Mouse (Mus musculus): ENCODE data around the gene Ttc4. TPM values are rescaled to one million over a fixed set of nuclear protein-coding genes. Genes with fewer than 3 reads are reported as not detected.

Ttc4 gene
- polyA plus RNA-seq, 1 experiment = 60.6 TPM

DNA sequence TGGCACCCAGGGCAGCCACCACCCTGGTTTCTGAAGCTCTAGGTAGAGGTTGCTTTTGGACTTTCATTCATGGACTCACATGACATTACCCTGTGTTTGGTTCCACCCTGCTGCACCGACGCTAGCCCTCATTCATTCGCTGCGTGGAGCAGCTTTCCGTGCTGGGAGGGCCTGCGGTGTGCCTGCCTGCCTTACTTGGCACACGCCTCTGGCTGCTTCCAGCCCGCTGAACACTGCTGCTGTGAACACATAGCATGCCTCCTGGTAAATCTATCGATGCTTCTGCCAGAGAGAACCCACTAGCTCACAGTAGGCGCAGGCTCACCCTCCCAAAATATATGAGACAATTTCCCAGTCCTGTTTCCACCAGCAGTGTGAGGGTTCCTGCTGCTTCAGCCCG, 25.7 kb upstream of the Ttc4 start:
- Histone ChIP-seq H3K4me1 (ENCODE audit: control insufficient read depth, insufficient read depth, low read length) (peaks cover 4% of the 10 kb centered on the region), H3K9ac (ENCODE audit: low read depth, poor library complexity, severe bottlenecking) (no peak overlapping the region), H3K4me3 (ENCODE audit: low read depth, low read length) (no peak overlapping the region), H3K36me3 (ENCODE audit: control insufficient read depth, insufficient read depth, low read length, poor library complexity, severe bottlenecking) (no peaks in the 10 kb centered on the region), H3K27ac (ENCODE audit: insufficient read depth, low read length) (no peak overlapping the region), H3K27me3 (ENCODE audit: control insufficient read depth, insufficient read depth, low read length, poor library complexity, severe bottlenecking) (no peaks in the 10 kb centered on the region), H3K9me3 (replicated peaks; ENCODE audit: control insufficient read depth, insufficient read depth, low read length, poor library complexity, severe bottlenecking) (no peaks in the 10 kb centered on the region)
- TF ChIP-seq EP300 (IDR thresholded peaks at IDR 0.05; ENCODE audit: insufficient read depth, low read depth, low read length) = no peak
- TF ChIP-seq CTCF (IDR thresholded peaks at IDR 0.05; ENCODE audit: low read depth, low read length) = no peak
- TF ChIP-seq POLR2A (IDR thresholded peaks at IDR 0.05; ENCODE audit: insufficient read depth, low read length) = no peak

DNA sequence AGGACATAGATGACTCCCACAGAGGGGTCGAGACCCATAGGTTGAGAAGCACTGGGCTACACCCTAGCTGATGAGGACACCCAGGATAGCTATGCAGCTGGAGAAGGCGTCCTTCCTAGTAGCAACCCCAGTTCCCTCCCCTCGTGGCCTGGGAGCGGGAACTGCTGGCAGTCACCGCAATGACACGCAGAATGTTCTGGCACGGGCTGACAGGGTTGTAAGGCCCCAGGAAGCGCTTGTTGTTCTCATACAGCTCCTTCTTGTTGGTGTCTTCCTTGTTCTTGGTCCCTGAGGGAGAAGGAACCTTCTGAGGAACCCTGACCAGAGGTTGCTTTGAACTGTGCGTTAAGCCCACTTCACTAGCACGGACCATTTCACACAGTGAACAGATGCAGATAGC, 25.2 kb upstream of the Ttc4 start:
- TF ChIP-seq CTCF (IDR thresholded peaks at IDR 0.05; ENCODE audit: low read depth, low read length) (no peak), POLR2A (IDR thresholded peaks at IDR 0.05; ENCODE audit: insufficient read depth, low read length) (no peak), EP300 (IDR thresholded peaks at IDR 0.05; ENCODE audit: insufficient read depth, low read depth, low read length) (no peak)
- Histone ChIP-seq H3K4me1 (ENCODE audit: control insufficient read depth, insufficient read depth, low read length) (peaks cover 4% of the 10 kb centered on the region), H3K27ac (ENCODE audit: insufficient read depth, low read length) (no peak overlapping the region)

DNA sequence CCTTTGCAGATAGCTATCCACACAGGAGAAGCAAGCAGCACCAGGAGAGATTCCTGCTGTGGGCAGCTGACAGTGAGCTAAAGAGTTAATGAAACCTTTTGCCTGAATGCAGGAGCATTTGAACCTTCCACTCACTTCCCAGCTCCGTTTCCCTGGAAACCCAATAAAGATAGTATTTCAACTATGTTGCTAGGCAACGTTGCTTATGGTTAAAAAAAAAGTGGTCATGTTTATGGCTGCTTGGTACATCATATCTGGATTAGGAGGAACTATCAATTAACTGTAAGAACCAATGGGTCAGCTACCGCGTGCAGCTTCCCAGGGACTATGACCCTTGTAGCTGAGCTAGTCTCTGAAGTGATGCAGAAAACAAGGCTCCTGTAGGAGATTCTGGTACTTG, 22.1 kb upstream of the Ttc4 start:
- H3K36me3 ChIP-seq (ENCODE audit: control insufficient read depth, insufficient read depth, low read length, poor library complexity, severe bottlenecking) = no peaks in the 10 kb centered on the region
- no peak overlapping the region for H3K4me3 ChIP-seq (ENCODE audit: low read depth, low read length)
- no peak overlapping the region for H3K27ac ChIP-seq (ENCODE audit: insufficient read depth, low read length)
- no peak for TF ChIP-seq EP300 (IDR thresholded peaks at IDR 0.05; ENCODE audit: insufficient read depth, low read depth, low read length)
- H3K9ac ChIP-seq (ENCODE audit: low read depth, poor library complexity, severe bottlenecking) = no peak overlapping the region
- no peaks in the 10 kb centered on the region for H3K27me3 ChIP-seq (ENCODE audit: control insufficient read depth, insufficient read depth, low read length, poor library complexity, severe bottlenecking)
- H3K4me1 ChIP-seq (ENCODE audit: control insufficient read depth, insufficient read depth, low read length) = peaks cover 2% of the 10 kb centered on the region
- no peaks in the 10 kb centered on the region for H3K9me3 ChIP-seq (replicated peaks; ENCODE audit: control insufficient read depth, insufficient read depth, low read length, poor library complexity, severe bottlenecking)

More for the DNA sequence above, 25.2 kb upstream of the Ttc4 start:
- Histone ChIP-seq H3K4me3 (ENCODE audit: low read depth, low read length) (no peak overlapping the region), H3K27me3 (ENCODE audit: control insufficient read depth, insufficient read depth, low read length, poor library complexity, severe bottlenecking) (no peaks in the 10 kb centered on the region), H3K36me3 (ENCODE audit: control insufficient read depth, insufficient read depth, low read length, poor library complexity, severe bottlenecking) (no peaks in the 10 kb centered on the region), H3K9ac (ENCODE audit: low read depth, poor library complexity, severe bottlenecking) (no peak overlapping the region), H3K9me3 (replicated peaks; ENCODE audit: control insufficient read depth, insufficient read depth, low read length, poor library complexity, severe bottlenecking) (no peaks in the 10 kb centered on the region)

DNA sequence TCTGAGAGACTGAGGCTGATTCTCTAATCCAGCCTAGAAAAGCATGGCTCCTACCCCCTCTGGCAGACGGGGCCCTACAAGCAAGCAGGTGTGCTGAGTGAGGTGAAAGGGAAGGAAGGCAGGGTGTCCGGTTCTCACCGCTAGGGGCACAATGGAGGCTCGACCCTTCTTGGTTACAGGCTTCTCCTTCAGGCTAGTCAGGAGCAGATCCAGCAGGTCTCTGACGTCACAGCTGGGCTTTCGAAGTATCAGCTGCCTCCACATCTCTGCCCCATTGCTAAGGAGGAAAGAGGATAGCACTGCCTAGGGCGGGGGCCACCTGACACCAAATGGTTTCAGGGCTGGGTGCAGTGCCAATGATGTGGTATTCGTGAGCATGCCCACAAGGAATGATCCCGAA, 21.2 kb upstream of the Ttc4 start:
- Histone ChIP-seq H3K4me3 (ENCODE audit: low read depth, low read length) (no peak overlapping the region), H3K27ac (ENCODE audit: insufficient read depth, low read length) (no peak overlapping the region), H3K4me1 (ENCODE audit: control insufficient read depth, insufficient read depth, low read length) (peaks cover 2% of the 10 kb centered on the region), H3K9me3 (replicated peaks; ENCODE audit: control insufficient read depth, insufficient read depth, low read length, poor library complexity, severe bottlenecking) (no peaks in the 10 kb centered on the region), H3K9ac (ENCODE audit: low read depth, poor library complexity, severe bottlenecking) (no peak overlapping the region), H3K27me3 (ENCODE audit: control insufficient read depth, insufficient read depth, low read length, poor library complexity, severe bottlenecking) (no peaks in the 10 kb centered on the region), H3K36me3 (ENCODE audit: control insufficient read depth, insufficient read depth, low read length, poor library complexity, severe bottlenecking) (no peaks in the 10 kb centered on the region)
- peak; percentile 53; the same call in 1 of the 2 replicates for TF ChIP-seq EP300 (IDR thresholded peaks at IDR 0.05; ENCODE audit: insufficient read depth, low read depth, low read length)
- no peak for TF ChIP-seq POLR2A (IDR thresholded peaks at IDR 0.05; ENCODE audit: insufficient read depth, low read length)
- TF ChIP-seq CTCF (IDR thresholded peaks at IDR 0.05; ENCODE audit: low read depth, low read length) = peak; percentile 68

- no peak overlapping the region for H3K27ac ChIP-seq (ENCODE audit: insufficient read depth, low read length)
- H3K9me3 ChIP-seq (replicated peaks; ENCODE audit: control insufficient read depth, insufficient read depth, low read length, poor library complexity, severe bottlenecking) = no peaks in the 10 kb centered on the region
- H3K9ac ChIP-seq (ENCODE audit: low read depth, poor library complexity, severe bottlenecking) = no peak overlapping the region
- no peaks in the 10 kb centered on the region for H3K4me1 ChIP-seq (ENCODE audit: control insufficient read depth, insufficient read depth, low read length)
- no peaks in the 10 kb centered on the region for H3K36me3 ChIP-seq (ENCODE audit: control insufficient read depth, insufficient read depth, low read length, poor library complexity, severe bottlenecking)
- TF ChIP-seq CTCF (IDR thresholded peaks at IDR 0.05; ENCODE audit: low read depth, low read length) (no peak), EP300 (IDR thresholded peaks at IDR 0.05; ENCODE audit: insufficient read depth, low read depth, low read length) (no peak), POLR2A (IDR thresholded peaks at IDR 0.05; ENCODE audit: insufficient read depth, low read length) (no peak)
- no peaks in the 10 kb centered on the region for H3K27me3 ChIP-seq (ENCODE audit: control insufficient read depth, insufficient read depth, low read length, poor library complexity, severe bottlenecking)
- H3K4me3 ChIP-seq (ENCODE audit: low read depth, low read length) = no peak overlapping the region
Measured at GRCm38 (mm10) chr4:106693841-106694430, 15.2 kb upstream of the Ttc4 start.

DNA sequence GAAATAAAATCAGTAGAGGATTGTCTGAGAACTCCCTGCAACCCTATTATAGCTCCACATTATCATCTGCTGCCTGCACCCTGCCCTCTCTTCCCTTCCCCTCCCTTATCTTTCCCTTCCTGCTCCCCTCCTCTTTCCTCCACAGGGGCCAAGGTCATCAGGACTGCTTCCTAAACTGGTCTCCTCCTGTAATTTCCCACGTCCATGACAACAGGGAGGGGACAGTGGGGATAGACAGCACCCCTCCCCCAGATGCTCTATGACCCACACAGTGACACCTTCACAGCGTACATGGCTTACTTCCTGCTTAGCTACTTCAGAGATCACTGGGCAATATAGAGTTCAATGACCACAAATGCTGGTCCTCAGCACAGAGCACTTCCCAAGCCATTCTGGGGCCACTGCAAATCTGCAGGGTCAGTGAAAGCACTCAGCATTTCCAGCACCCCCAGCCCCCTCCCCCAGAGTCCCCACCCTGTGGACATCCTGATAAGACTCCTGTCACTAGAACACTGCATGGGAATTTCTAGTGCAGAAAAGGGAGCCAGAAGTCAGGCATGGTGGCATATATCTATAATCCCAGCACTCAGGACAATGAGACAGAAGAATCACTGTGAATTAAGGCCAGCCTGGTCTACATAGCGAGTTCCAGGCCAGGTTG, 10.0 kb upstream of the Ttc4 start:
- H3K4me3 ChIP-seq (ENCODE audit: low read depth, low read length) = no peak overlapping the region
- no peaks in the 10 kb centered on the region for H3K27me3 ChIP-seq (ENCODE audit: control insufficient read depth, insufficient read depth, low read length, poor library complexity, severe bottlenecking)
- TF ChIP-seq POLR2A (IDR thresholded peaks at IDR 0.05; ENCODE audit: insufficient read depth, low read length) (no peak), CTCF (IDR thresholded peaks at IDR 0.05; ENCODE audit: low read depth, low read length) (no peak), EP300 (IDR thresholded peaks at IDR 0.05; ENCODE audit: insufficient read depth, low read depth, low read length) (no peak)
- no peaks in the 10 kb centered on the region for H3K36me3 ChIP-seq (ENCODE audit: control insufficient read depth, insufficient read depth, low read length, poor library complexity, severe bottlenecking)
- H3K9me3 ChIP-seq (replicated peaks; ENCODE audit: control insufficient read depth, insufficient read depth, low read length, poor library complexity, severe bottlenecking) = no peaks in the 10 kb centered on the region
- no peak overlapping the region for H3K27ac ChIP-seq (ENCODE audit: insufficient read depth, low read length)
- no peak overlapping the region for H3K9ac ChIP-seq (ENCODE audit: low read depth, poor library complexity, severe bottlenecking)
- H3K4me1 ChIP-seq (ENCODE audit: control insufficient read depth, insufficient read depth, low read length) = no peaks in the 10 kb centered on the region

Data from ES-Bruce4 (cell line).